Mouse (Mus musculus) left cerebral cortex, postnatal 25 days (tissue): ENCODE measurements around the gene Hdhd3. TPM values are rescaled to one million over a fixed set of nuclear protein-coding genes. Genes with fewer than 3 reads are reported as not detected.
A peak's percentile ranks its signal among the peaks of the same experiment; 100 is the strongest.

Experiments
- DNase-seq, 2 experiments: peaks; one replicate each; pipeline ENCODE4 v3.0.0; 2022; ENCODE audit warnings: low spot score in 2 of 2, mixed read lengths in 1 of 2
- intact Hi-C: fragments of 180-260 bp; cut with DNase I; formaldehyde crosslinking; loops from one replicate; pipeline ENCODE4 v1.15.1; 2025
- total RNA-seq, 2 experiments: library from RNA; stranded (reverse); gene quantifications; 2 replicates each; pipeline ENCODE4 v1.2.3; 2021

Hdhd3 gene
- 10 to 100 TPM in 1 of 2 experiments, 1 to 10 TPM in 1; 7.5 to 10.9 TPM for total RNA-seq

DNA sequence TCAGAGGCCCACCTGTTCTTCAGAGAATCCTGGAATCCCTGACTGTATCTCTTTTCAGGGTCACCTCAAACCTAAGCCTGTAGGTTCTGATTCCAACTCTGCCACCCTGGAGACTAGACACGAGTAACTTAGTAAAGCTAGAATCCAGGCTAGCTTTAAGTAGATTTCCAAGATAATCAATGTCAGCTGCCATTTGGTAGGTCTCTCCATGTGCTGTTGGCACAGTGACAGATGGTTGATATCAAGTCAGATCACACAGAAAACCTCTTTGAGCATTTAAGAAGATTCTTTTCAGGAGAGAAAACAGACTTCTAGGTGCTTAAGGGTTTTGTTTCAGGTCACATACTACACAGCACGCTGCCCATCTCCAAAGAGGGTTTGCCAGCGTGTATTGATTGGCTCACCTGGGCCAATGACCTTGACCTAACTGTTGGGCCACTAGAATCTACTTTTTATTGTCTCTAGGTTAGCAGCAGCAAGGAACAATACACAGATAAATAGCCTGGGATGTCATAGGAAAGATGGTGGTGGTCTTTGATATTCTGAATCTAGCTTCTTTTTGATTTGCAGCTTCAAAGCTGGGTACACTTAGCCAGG lies at the start of gene Hdhd3:
Hdhd3 (minus strand) TSS at position 94 of the 597 bp plus-strand sequence.
- intact Hi-C loops, result loop anchor here (2.0 kb wide), 1 partner anchor 33 kb away; the partner anchor contains the start of gene Wdr31

DNA sequence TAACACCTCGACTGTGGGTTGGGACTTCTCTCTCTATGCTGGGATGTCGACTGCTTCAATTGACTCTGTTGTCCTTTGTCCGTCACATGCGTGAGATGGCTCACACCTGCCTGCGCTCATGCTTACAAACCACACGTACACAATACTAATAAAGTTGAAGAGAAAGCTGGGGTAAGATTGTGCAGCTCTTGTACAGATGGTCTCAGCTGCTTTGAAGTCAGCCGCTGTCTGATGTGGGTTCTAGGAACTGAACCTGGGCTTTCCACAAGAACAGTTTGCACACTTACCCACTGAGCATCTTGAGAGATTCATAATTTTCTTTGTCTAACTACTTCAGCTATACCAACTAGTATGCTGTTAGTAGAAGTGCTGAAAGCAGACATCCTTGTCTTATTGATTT lies 48.7 kb upstream of the Hdhd3 start:
- intact Hi-C loops, result no loop called here
- no peak for DNase-seq

More for the DNA sequence above, at the start of gene Hdhd3:
- DNase-seq, result no peak

DNA sequence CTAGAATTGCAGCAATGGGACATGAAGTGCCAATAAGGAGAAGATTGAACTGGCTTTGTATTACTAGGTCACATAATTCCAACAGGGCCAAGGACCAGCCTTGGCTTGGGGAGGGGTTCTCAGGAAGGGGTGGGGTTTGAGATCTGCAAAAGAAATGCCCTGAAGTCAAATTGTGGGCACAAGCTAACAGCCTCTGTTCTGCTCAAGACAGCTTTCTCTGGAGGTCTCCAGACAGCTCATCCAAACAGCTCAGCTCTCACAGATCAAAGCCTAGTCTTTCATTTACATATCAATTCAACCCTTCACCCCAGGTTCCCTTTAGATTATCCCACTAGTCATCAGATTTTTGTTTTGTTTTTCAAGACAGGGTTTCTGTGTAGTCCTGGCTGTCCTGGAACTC lies 41.5 kb upstream of the Hdhd3 start:
- DNase-seq, result no peak
- intact Hi-C loops, result no loop called here

DNA sequence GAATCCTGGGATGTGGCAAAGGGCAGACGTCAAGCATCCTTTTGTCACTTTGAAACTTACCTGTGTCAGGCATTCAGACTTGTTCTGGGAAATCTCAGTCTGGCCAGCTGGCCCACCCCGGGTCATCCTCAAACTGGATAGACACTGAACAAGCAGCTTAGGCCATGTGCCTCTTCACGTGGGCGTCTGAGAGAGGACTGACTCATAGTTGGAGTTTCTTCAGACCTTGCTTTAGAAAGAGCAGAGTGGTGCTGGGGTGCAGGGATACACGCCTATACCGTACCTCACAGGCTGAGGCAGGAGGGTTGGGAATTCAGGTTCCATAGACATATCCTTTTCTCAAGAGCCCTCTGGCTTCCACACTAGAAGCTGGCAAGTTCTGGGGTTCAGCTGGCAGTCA lies 40.5 kb upstream of the Hdhd3 start:
- no peak for DNase-seq
- intact Hi-C loops, result no loop called here

DNA sequence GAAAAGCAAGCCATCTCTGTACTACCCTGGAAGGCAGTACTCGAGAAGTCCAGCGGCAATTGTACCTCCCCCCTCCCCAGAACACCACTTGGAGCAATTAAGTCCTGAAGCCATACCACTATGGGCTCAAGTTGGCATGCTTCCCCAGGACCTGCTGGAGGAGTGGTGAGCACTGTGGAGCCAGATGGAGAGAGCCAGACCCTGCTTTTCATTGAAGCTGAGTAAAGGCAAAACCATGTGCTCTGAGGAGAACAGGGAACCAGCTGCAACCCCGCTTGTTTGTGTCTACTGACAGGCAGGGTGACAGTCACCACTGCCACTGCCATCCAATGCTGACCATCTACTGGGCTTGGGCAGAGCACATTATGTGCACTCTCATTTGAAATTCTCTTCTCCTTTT lies 38.5 kb upstream of the Hdhd3 start:
- intact Hi-C loops, result no loop called here
- DNase-seq, result no peak

DNA sequence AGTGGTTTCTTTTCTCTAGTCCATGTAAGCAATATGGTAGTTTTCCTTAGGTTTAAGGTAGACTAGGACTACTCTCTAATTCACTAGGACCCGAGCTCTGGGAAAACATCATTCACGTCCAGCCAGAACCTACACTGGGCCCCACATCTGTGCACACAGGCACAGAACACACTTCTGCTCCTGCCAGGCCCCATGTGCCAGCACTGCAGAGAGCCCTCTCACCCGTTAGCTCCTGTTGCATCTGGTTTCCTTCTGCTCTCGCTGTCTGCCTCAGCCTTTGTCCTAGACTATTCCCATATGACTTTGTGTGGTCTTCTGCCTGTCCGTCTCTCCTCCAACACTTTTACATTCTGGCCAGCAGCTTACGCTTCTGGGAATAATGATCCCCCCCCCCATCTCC lies 30.5 kb upstream of the Hdhd3 start:
- DNase-seq, result no peak
- intact Hi-C loops, result no loop called here

DNA sequence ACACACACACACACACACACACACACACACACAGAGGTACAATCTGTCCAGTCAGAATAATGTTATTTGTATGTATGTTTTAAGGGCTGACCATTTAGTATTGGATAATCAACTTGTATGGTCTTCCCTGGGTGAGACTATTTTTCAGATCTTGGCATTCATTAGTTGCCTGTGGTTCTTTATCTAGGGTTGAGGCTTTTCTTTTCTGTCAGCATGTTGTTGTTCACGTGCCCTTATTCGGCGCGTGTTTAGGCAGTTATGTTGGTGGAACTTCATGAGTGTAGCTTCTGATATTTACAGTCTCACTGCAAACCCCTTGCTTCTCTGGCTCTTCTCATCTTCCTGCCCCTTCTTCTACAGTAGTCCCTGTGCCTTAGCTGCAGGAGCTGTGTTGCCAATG lies 24.4 kb upstream of the Hdhd3 start:
- intact Hi-C loops, result no loop called here
- no peak for DNase-seq

DNA sequence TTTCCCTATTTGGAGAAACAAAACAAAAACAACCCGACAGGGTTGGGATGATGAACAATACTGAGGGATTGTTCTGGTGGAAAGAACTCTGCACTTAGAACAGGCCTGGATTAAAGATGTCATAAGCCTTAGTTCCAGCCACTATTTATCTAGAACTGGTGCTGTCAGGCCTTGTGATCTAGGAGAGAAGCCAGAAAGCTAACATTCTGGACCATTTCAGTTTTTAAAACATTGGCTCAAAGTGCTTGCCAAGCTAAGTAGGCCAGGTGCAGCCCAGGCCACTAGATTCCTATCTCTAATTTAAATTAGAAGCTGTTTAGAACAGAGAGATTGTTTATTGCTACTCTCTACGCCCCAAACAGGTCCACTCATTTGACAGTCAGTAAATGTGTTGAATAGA lies 23.0 kb upstream of the Hdhd3 start:
- no peak for DNase-seq
- intact Hi-C loops, result no loop called here

DNA sequence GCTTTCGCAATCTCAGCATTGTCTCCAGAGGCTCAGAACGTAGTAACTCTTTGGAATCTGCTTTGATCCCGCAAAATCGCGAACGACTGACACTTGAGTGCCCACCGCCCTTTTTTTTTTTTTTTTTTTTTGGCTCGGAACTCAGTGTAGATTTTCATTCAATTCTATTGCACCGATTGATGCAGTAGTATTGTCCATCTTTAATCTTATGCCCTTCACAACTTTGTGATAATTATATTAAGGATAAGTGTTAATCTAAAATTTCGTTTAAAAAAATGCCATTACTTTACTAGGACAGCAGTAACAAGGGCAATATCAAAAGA lies 22.2 kb upstream of the Hdhd3 start:
- intact Hi-C loops, result no loop called here
- DNase-seq, result no peak

DNA sequence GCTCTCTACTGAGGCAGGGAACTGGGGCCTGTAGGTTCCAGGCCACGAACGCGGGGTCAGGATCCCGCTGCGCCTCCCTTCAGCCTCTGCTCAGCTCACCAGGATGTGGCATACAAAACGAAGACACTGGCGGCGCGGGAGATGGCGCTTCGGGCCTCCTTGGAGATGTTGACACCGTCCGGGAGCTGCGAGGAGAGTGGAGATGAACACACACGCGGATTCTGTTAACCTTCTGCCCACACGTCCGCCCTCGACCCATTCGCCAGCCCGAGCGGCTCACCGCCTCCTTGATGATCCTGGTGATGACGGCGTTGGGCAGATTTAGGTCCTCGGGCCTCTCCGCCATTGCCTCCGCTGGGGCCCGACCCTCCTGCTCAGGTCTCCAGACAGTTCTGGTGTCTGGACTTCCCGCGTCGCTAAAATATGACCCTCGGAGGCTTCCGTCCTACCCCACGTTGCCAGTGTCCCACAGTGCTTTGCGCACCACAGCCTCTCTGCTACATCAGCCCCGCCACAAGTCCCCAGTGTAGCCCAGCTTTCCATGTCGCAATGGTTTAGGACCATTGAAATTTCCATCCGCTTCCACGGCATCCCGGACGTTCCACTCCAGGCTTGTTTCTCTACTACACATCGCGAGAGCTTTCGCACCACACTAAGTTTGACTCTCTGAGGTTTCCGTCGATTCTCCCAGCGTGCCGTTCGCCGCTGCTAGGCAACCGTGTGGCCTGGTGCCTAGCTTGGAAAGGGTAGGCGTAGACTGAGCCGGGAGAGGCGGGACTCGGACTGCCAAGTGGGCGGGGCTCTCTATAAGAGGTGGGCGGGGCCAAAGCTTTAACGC lies 21.6 kb upstream of the Hdhd3 start, which contains the start of the genes Pole3 and 4933430I17Rik:
Pole3 (minus strand) TSS at position 418 of the 838 bp plus-strand sequence.
4933430I17Rik (plus strand) TSS at position 719 of the 838 bp plus-strand sequence.
- intact Hi-C loops, result no loop called here
- DNase-seq, result peak; percentile 96 to 97

DNA sequence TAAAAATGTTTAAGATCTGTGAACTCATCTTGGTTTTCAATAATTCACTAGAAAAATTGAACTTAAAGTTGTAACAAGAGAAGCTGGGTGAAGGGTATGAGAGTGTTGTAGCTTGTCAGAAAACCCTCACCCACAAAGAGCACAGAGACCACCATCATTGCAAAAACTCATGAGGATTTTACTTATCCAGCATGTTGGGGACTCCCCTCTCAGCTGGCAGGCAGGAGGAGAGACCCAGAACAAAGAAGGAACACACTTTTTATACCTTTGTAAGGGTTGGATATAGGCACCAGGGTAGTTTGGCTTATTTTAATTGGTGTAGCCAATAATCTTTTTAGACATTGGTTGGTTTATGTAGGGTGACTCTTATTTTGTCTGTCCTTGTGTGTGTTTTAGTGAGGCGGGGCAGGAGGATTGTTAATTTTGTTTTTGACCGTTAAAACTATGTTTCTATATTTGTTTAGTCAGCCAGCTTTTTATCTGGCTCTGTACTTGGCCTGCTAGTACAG lies 17.7 kb upstream of the Hdhd3 start:
- no peak for DNase-seq
- intact Hi-C loops, result no loop called here

DNA sequence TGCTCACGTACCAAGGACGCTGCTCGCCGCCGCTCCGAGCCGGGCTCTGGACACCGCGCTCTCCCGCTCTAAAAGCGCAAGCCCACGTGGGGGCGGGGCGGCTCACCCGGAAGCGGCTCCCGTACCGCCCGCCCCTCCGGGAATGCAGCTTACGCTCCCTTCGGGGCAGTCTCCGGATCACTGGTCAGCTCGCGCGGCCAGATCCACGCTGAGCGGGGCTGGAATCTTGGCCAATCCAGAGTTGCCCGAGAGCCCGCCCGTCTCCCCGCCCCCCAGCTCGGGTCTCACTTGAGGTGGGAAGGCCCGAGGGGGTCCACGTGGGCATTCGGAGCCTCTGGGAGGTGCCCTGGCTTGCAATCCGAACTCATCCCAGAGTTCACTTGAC lies 16.6 kb upstream of the Hdhd3 start, which contains the start of gene Alad:
Alad (minus strand) TSS at position 70 of the 385 bp plus-strand sequence.
- peak; percentile 81 for DNase-seq
- intact Hi-C loops, result loop anchor here (5.0 kb wide), 1 partner anchor 113 kb away; the partner anchor contains the start of genes Cdc26 and Prpf4

DNA sequence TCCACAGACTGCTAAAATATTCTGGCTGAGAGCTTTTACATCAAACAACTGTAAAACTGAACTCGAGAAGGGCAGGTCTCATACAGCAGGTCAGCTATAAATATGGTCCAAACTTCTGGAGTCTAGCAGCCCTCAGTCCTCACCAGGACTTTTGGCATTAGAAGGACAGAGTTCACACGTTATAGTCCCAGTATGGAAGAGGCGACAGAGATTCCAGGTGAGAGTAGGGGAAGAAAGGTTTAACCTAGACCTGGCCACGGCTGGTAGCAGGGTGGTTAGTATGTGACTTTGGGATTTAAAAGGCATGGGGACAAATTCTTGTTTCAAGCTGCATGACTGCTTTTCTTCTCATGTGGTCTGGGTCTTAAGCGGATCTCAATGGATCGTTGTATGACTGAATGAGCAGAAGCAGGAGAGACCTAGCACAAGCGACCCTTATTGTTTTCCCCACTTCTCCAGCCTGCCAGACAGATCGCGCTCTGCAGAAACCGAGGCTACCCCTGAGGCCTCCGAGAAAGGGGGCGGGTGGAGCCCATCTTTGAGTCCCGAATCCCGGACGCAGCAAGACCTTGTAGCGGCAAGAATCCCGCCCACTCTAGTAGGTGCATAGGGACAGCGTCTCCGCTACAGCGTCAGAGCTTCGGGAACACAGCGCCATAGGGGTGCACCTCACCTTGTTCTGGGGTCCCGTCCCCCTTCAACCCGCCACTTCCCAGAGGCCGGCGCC lies 16.0 kb upstream of the Hdhd3 start:
- intact Hi-C loops, result loop anchor here (5.0 kb wide), 1 partner anchor 112 kb away; the partner anchor contains the start of genes Cdc26 and Prpf4
- no peak for DNase-seq

DNA sequence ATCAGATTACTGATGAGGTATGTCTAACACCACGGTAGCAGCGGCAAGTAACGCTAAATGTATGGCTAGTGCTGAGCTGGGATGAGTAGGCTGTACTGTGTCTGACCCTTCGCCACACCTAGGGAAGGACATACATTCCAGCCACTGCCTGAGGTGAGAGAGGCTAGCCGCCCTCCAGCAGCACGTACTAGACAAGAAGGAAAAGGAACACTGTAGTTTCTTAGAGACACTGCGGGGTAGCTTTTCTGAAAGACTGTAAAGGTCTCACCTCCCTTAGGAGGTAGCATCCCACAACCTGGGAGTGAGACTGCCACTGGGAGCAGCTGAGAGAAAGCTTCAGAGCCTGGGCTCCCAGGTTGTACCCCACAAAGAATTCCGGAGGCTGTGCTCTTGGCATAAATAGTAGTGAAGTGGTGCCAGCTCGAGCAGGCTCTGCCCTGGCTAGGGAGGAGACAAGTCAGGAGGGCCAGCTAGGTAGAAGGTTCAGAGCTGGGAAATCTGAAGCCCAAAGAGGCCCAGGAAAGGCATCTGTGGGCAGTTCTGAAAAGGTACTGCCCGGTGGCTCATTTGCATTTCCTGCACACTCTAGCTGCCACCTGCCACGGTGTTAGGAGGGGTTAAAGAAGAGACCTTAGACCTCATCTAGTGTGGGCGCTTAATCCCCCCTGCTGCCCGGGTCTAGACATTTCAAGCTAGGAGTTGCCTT lies 15.3 kb upstream of the Hdhd3 start:
- no peak for DNase-seq
- intact Hi-C loops, result loop anchor here (5.0 kb wide), 1 partner anchor 111 kb away; the partner anchor contains the start of genes Cdc26 and Prpf4

DNA sequence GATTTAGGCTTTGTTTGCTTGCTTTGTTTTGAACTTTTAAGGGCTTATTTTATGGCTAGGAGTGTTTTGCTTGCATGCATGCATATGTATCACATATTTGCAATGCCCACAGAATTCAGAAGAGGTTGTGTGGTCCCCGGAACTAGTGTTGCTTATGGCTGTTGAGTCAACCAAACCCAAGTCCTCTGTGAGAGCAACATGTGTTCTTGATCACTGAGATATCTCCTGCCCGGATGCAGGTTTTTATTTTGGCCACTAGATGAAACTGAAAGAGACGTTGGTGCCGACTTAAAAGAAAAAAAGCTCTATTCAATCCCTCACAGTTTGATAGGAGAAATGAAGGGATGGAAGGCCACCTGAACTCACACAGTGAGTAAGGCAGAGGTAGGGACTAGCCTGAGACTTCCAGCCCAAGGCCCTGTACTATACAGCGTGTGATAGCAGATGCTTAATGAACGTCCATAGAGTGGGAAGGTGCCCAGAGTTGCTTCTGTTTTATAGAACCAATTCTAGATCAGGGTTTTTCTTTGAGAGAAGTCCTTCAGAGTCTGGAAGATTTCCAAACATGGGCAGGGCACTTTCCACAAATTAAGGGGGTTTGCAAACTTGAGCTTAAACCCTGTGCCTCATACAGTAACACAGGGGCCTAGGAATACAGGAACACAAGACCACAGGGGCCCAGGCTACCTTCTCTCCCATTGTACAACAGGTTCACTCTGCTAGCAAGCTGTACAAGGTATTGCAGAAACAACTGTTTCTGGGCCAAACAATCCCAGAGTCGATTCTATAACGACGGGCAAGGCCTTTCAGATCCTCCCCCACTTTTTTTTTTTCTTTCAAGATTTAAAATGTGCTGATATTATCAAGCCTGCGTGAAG lies 14.5 kb upstream of the Hdhd3 start:
- intact Hi-C loops, result loop anchor here (5.0 kb wide), 1 partner anchor 110 kb away; the partner anchor contains the start of genes Cdc26 and Prpf4
- DNase-seq, result no peak

DNA sequence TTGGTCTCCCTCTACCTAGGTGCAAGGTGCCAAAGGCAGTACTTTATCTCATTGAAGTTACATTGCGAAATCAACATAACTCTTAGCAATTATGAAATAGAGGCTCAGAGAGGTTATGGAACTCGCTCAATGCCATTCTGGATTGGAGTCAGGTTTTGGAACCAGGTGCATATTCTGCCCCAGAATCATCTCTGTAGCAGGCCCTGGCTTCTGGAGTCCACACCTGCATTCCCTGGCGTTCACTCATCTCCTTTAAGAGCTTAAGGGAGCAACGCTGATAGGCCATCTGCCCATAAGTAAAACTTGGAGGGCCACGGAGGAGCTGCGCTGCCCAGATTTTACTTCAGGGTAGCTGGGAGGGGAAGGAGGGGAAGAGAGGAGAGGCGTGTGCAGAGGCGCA lies 13.8 kb upstream of the Hdhd3 start:
- intact Hi-C loops, result loop anchor here (5.0 kb wide), 1 partner anchor 110 kb away; the partner anchor contains the start of genes Cdc26 and Prpf4
- DNase-seq, result no peak

DNA sequence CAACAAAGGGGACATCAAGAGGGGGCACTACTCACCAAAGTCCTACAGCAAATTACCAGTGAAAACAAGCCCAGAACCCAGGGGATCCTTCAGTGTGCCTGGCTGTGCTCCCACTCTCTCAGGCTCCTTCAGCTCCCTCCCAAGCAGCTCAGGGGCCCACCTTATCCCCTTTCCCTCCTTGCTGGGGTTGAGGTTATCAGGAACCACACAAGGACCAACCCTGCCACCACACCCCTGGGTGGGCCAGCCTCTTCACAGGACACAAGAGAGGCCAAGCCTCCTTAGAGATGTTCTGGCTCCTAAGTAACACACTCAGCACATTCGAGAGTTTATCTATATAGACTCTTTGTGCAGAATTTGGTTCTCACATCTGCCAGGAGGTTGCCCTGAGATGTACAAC lies 13.3 kb upstream of the Hdhd3 start:
- intact Hi-C loops, result loop anchor here (5.0 kb wide), 1 partner anchor 109 kb away; the partner anchor contains the start of genes Cdc26 and Prpf4
- DNase-seq, result no peak

DNA sequence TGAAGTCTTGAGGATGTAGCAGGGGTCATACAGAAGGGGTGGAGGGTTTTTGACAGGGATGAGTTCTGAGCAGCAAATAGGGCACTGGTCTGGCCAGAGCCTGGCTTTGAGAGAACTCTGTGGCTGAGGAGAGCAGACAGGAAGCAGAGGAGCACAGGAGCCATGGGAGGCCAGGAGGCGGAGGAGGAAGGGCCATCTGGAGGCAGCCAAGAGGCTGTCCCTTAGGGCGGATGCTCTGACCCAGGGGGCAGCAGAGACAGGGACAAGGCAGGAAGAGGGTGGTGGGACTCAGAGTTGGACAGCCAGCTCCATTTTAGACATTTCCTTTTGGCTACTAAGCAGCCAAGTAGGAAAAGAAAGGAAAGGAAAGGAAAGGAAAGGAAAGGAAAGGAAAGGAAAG lies 12.8 kb upstream of the Hdhd3 start:
- no peak for DNase-seq
- intact Hi-C loops, result loop anchor here (5.0 kb wide), 1 partner anchor 109 kb away; the partner anchor contains the start of genes Cdc26 and Prpf4
